Mouse (Mus musculus) liver, embryonic 14.5 days (tissue): Measurements from ENCODE around the gene Smco3. TPM values are rescaled to one million over a fixed set of nuclear protein-coding genes. Genes with fewer than 3 reads are reported as not detected.
A peak's percentile ranks its signal among the peaks of the same experiment; 100 is the strongest.

Experiments
- ATAC-seq: fragments of 200-750 bp; cut with Nextera tagmentation; 2 replicates; pipeline ENCODE4 v1.8.0; 2017; ENCODE audit warnings: moderate number of reproducible peaks, mild to moderate bottlenecking, moderate library complexity; ENCODE audit not compliant: insufficient read depth
- DNase-seq, 3 experiments: peaks; one replicate each; pipeline ENCODE4 v3.0.0-alpha.2; 2012 to 2013; ENCODE audit warnings: low read depth in 3 of 3, low spot score in 3 of 3
- H3K27ac ChIP-seq: fragments of 300-500 bp; sonication (generic); 2 replicates; pipeline ENCODE4 v1.5.1; 2014; ENCODE audit warnings: moderate library complexity, mild to moderate bottlenecking, control low read depth, inconsistent platforms
- H3K27me3 ChIP-seq: fragments of 300-500 bp; sonication (generic); 2 replicates; pipeline ENCODE4 v1.6.1; 2014; ENCODE audit warnings: mild to moderate bottlenecking, low read length, moderate library complexity; ENCODE audit not compliant: control insufficient read depth, insufficient read depth
- H3K36me3 ChIP-seq: fragments of 300-500 bp; sonication (generic); replicated peaks from 2 replicates; pipeline ENCODE4 v1.6.1; 2014; ENCODE audit warnings: low read depth; ENCODE audit not compliant: control insufficient read depth, insufficient read depth
- H3K4me1 ChIP-seq, 2 experiments: fragments of 200-500 bp in 1 of 2; fragments of 300-500 bp in 1 of 2; sonication (generic) in 1 of 2; replicated peaks; 2 replicates each; pipeline ENCODE4 v1.6.1; 2012 to 2014; ENCODE audit warnings: antibody characterized with exemption in 1 of 2, inconsistent platforms in 1 of 2, low read length in 1 of 2; ENCODE audit not compliant: control insufficient read depth in 2 of 2, insufficient read depth in 2 of 2
- H3K4me2 ChIP-seq: fragments of 300-500 bp; sonication (generic); 2 replicates; pipeline ENCODE4 v1.6.1; 2014; ENCODE audit warnings: low read depth, mild to moderate bottlenecking, control low read depth, moderate library complexity
- H3K4me3 ChIP-seq, 2 experiments: fragments of 200-500 bp in 1 of 2; fragments of 300-500 bp in 1 of 2; sonication (generic) in 1 of 2; 2 replicates each; pipeline ENCODE4 v1.5.1; 2012 to 2014; ENCODE audit warnings: low read depth in 2 of 2, low read length in 2 of 2, mild to moderate bottlenecking in 2 of 2, control low read depth in 1 of 2, inconsistent platforms in 1 of 2, moderate library complexity in 1 of 2; ENCODE audit not compliant: insufficient read depth in 1 of 2
- H3K9ac ChIP-seq: fragments of 300-500 bp; sonication (generic); replicated peaks from 2 replicates; pipeline ENCODE4 v1.6.1; 2014; ENCODE audit warnings: mild to moderate bottlenecking, control low read depth, moderate library complexity
- H3K9me3 ChIP-seq: fragments of 300-500 bp; sonication (generic); 2 replicates; pipeline ENCODE4 v1.6.1; 2016; ENCODE audit warnings: low read length, mixed read lengths; ENCODE audit not compliant: control insufficient read depth
- CTCF ChIP-seq: IDR thresholded peaks from 2 replicates; pipeline ENCODE4 v1.5.1; 2016; ENCODE audit warnings: antibody characterized with exemption, low read depth, control low read depth
- EP300 ChIP-seq: IDR thresholded peaks from 2 replicates; pipeline ENCODE4 v1.6.1; 2016; ENCODE audit warnings: antibody characterized with exemption, low read depth
- WGBS: fragments of 180-500 bp; shearing (Covaris S2); extraction: QIAGEN DNeasy Blood & Tissue Kit; methylation state at CpG from one replicate; pipeline ENCODE4 v1.1.7; 2014; ENCODE audit not compliant: insufficient replicate concordance; 5-methylcytosine and 5-hydroxymethylcytosine counted together
- polyA plus RNA-seq, 2 experiments: library from polyadenylated mRNA; depleted of rRNA in 1 of 2; stranded (reverse) in 1 of 2; unstranded in 1 of 2; fragments of >200 nt; fragmentation: Nextera tagmentation in 1 of 2; extraction: Ambion mirVana in 1 of 2; gene quantifications; 2 replicates each; pipeline versions ENCODE4 v1.2.1 to v1.2.3; 2012 to 2014

Gene Smco3
- polyA plus RNA-seq, 2 experiments = 0.11 TPM; not detected in 1

DNA sequence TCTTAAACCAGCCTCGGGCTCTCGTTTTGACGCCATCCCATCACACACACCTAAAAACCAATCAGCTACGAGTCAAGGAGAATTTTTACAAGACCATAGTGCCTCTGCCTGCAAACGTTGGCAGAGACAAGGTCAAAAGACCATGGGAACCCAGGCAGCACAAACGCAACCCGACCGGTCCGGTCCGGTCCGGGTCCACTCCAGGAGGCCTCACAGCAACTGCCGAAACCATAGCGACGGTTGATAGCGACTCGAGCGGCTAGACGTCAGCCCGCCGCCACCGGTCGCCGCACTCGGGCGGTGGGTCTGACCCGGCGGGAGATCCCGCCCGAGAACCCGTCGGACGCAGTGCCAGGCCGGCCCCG is 7.8 kb downstream of the Smco3 start, which contains the start of gene BC049715:
BC049715 (plus strand) TSS at position 111 of the 365 bp plus-strand sequence.
- H3K4me3 ChIP-seq = peak within 1 kb of the TSS; percentile 84 to 98
- DNase-seq = no peak
- H3K4me1 ChIP-seq = peaks cover 5 to 9% of the 10 kb centered on the region in 2 experiments

DNA sequence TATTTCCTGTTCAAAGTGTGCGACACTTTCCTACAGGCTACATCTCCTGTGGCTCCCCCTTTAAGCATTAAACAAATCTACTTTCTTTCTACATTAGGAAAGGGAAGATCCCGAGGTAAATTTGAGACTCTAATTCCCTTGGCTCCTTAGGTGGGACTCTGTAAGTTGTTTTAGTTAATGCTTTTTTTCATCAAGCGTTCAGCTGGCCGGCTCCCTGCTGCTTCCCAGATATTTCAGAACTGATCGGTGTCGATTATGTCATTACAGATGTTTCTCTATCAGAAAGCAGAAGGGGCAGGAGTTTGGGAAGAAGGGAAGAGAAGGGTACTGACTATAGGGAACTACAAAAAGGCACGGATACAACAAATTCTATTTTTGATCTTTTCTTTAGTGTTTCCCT is 8.1 kb downstream of the Smco3 start:
- Histone ChIP-seq H3K27ac (peak overlapping the region; percentile 67), H3K4me3 (peak overlapping the region; percentile 84 to 98), H3K9ac (peak overlapping the region; percentile 99), H3K4me1 (peaks cover 5 to 9% of the 10 kb centered on the region in 2 experiments), H3K4me2 (peak overlapping the region; percentile 91), H3K27me3 (no peaks in the 10 kb centered on the region), H3K36me3 (peaks cover 33% of the 10 kb centered on the region), H3K9me3 (no peaks in the 10 kb centered on the region)
- TF ChIP-seq CTCF (no peak), EP300 (no peak)
- no peak for DNase-seq
- ATAC-seq = no peak
- WGBS = 5% methylated on average over 7 of the region's 7 CpGs

More for the DNA sequence above, 7.8 kb downstream of the Smco3 start, which contains the start of gene BC049715:
- peak within 1 kb of the TSS; percentile 99 for H3K9ac ChIP-seq
- peak; percentile 43; the same call in 1 of the 2 replicates for ATAC-seq
- TF ChIP-seq EP300 (no peak), CTCF (no peak)
- WGBS = under 1% methylated on average over 34 of the region's 34 CpGs
- peak within 1 kb of the TSS; percentile 91 for H3K4me2 ChIP-seq
- peaks cover 29% of the 10 kb centered on the region for H3K36me3 ChIP-seq
- peak within 1 kb of the TSS; percentile 67 for H3K27ac ChIP-seq
- H3K27me3 ChIP-seq = no peaks in the 10 kb centered on the region
- no peaks in the 10 kb centered on the region for H3K9me3 ChIP-seq

GRCm38 (mm10) chr6:136824987-136825386 is 10.3 kb downstream of the Smco3 start:
- Histone ChIP-seq H3K27me3 (no peaks in the 10 kb centered on the region), H3K36me3 (peaks cover 54% of the 10 kb centered on the region), H3K9ac (no peak overlapping the region), H3K4me2 (no peak overlapping the region), H3K4me3 (no peak overlapping the region), H3K9me3 (no peaks in the 10 kb centered on the region), H3K4me1 (peaks cover 5 to 9% of the 10 kb centered on the region in 2 experiments), H3K27ac (no peak overlapping the region)
- ATAC-seq = no peak
- no peak for DNase-seq
- TF ChIP-seq EP300 (no peak), CTCF (no peak)
- 92% methylated on average over 8 of the region's 8 CpGs for WGBS

GRCm38 (mm10) chr6:136821086-136821485 is 14.2 kb downstream of the Smco3 start:
- ATAC-seq (peak; percentile 17; the same call in 1 of the 2 replicates), DNase-seq (no peak)
- no peaks in the 10 kb centered on the region for H3K9me3 ChIP-seq
- no peaks in the 10 kb centered on the region for H3K4me1 ChIP-seq
- no peak overlapping the region for H3K27ac ChIP-seq
- H3K9ac ChIP-seq = no peak overlapping the region
- H3K27me3 ChIP-seq = no peaks in the 10 kb centered on the region
- no peak for TF ChIP-seq CTCF
- no peak overlapping the region for H3K4me2 ChIP-seq
- WGBS = 91% methylated on average over 18 of the region's 18 CpGs
- H3K4me3 ChIP-seq = no peak overlapping the region
- peaks cover 92% of the 10 kb centered on the region for H3K36me3 ChIP-seq

DNA sequence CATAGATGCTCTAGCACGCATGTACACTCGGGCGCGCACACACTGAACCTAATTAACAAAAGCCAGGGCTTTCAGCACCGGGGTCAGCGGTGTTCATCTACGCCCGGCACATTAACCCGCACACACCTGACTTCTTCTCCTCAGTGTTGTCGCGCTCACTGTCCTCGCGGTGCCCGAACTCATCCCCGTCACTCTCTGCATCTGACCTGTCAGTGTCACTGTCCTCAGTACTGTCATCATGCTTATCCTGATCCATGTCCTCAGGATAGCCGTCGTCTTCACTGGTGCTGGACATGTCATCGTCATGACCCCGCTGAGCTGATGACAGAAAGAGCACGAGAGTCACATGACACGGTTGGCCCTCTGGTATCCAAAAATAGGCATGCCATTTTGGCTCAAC is 14.9 kb downstream of the Smco3 start:
- TF ChIP-seq CTCF (no peak), EP300 (no peak)
- Histone ChIP-seq H3K36me3 (peaks cover 94% of the 10 kb centered on the region), H3K9ac (no peak overlapping the region), H3K4me1 (no peaks in the 10 kb centered on the region), H3K4me3 (no peak overlapping the region), H3K27me3 (no peaks in the 10 kb centered on the region), H3K4me2 (no peak overlapping the region), H3K9me3 (no peaks in the 10 kb centered on the region), H3K27ac (no peak overlapping the region)
- WGBS = 94% methylated on average over 21 of the region's 21 CpGs
- DNase-seq (no peak), ATAC-seq (0 out of 2 replicates have a peak, but pooled peaks have one; percentile 16)
